Mouse (Mus musculus) adrenal gland, postnatal 36 days (tissue): ENCODE data around the gene Lif. TPM values are rescaled to one million over a fixed set of nuclear protein-coding genes. Genes with fewer than 3 reads are reported as not detected.

Experiments used
- DNase-seq, 2 experiments: peaks; one replicate each; pipeline ENCODE4 v3.0.0; 2021; ENCODE audit warnings: mixed read lengths in 1 of 2
- total RNA-seq, 2 experiments: library from RNA; stranded (reverse); gene quantifications; 2 replicates each; pipeline ENCODE4 v1.2.3; 2021

The Lif gene
- total RNA-seq, 2 experiments from 2014 or later: 0.10 to 0.56 TPM

DNA sequence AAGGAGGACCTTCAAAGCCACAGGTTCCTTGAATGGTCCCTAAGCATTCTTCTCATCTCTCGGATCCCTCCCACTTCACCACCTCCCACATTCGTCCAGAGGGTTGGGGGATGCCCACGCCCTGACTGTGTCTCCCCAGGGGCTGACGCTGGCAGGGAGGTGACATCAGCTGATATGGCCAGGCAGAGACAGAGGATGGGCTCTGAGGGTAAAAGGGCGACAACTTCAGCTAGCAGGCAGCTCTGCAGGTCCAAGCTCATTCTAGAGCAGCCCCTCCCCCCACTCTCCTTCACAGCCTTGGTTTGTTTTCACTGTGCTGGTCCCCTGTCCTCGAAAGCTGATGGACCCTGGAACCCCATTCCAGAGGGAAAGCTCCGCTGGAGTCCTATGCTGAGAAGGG lies 41.3 kb downstream of the Lif start:
- peak in 1 of 2 experiments; percentile 19 for DNase-seq

DNA sequence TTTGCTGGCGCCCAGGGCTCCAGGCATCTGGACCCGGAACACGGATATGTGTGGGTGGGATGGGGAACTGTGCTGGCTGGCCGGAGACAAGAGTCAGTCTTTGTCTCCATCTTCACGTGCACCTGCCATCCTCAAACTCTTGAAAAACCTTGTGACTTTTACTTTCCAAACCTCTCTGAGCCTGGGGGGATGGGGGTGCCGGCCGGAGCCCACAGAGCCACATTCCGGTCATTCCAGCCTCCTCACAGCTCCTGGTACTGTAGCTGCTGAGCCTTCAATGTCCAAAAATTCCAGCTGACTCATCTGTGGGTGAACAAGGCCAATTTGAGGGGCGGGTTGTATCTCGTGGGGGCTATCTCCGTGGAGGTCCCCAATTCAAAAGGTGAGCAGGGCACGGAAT lies 41.8 kb downstream of the Lif start:
- DNase-seq: peak; percentile 25 to 65

DNA sequence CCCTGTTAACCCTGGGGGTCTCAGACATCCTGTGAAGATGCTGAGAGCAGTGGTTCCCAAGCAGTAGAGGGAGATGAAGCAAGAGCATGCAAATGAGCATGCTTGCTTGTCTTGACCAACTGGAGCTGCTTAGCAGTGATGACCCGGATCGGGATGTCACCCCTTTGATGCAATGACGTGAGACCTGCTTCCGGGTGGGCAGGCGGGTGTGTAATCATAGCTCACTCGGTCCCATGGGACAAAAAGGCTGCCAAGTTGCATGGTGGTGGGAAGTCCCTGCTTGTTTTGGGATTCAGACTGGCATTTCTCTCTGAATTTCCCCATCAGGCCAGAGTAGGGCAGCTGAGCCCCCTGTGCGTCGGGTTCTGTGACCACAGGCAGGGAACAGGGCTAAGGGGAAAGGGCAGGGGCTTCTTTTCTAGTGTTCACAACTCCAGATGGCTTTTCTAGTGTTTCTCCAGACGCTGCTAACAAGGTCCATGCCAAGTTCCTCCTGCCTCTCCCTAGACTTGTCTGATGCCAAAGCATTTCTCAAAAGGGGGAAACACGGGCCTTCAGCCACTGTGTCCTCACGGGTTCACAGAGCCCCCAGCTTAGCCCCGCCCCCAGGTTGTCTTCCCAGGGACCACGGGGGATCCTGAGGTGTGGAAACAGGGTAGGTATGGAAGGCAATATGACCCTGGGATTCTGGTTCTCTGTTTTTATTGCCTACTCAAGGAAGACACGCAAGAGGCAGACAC lies 42.5 kb downstream of the Lif start:
- peak in 1 of 2 experiments; percentile 35 for DNase-seq

DNA sequence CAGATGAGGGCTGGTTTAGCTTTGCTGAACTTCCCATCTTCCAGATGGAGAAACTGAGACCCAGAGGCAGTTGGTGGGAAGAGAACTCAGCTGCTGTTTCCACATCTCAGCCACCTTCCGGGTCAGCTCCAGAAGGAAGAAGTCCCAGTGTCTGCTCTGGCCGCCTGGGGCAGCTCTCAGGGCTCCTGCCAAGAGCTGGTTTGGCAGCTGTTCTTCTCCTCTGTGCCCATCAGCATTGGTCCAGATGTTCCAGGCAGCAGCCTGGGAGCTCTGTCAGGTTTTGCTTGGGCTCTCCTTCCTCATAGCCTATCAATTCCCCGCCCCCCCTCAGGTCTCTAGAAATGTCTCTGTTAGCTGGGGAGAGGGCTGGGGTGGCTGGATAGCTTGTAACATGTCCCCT lies 43.3 kb downstream of the Lif start:
- DNase-seq: peak in 1 of 2 experiments; percentile 25

DNA sequence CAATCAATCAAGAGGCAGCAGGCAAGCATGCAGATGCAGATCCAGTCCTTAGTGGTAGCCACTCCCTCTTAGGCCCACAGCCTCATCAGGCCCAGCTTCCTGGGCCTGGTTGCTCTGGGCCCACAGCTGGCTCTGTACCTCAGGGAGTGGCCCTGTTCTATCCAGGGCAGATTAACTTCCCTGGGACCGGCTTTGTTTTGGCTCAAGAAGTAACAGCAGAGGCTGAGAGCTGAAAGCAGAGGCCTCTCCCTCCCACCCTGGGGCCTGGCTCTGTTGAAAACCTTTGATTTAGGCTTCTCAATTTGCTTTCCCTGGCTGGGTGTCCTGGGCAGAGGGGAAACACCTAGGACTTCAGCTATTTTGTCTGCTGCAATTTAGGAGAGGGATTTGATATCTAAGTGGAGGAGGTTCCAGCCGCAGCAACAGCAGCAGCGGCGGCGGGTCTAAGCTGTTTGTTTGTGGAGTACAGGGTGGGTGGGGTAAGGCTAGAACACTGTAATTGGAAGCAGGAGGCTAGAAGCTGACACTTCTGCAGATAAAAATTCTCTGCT lies 45.1 kb downstream of the Lif start:
- DNase-seq: peak in 1 of 2 experiments; percentile 22

DNA sequence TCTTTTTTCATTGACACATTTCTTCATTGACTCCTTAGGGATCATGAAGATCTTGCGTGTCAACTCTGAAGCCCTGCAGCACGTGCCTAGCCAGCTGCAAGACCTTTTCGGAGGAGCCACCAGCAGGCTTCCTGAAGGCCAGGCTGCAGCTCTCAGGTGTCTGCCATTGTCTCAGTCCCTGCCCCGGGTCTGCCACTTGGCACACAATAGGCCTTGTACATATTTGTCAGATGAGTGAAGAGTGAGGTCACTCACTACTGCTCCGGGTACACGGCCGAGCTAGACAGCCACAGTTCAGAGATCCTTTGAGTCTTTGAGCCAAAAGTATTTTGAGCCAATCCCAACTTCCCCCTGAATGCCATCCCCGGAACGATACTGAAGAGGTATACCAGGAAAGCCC lies 45.7 kb downstream of the Lif start:
- DNase-seq: peak; percentile 50 to 59

DNA sequence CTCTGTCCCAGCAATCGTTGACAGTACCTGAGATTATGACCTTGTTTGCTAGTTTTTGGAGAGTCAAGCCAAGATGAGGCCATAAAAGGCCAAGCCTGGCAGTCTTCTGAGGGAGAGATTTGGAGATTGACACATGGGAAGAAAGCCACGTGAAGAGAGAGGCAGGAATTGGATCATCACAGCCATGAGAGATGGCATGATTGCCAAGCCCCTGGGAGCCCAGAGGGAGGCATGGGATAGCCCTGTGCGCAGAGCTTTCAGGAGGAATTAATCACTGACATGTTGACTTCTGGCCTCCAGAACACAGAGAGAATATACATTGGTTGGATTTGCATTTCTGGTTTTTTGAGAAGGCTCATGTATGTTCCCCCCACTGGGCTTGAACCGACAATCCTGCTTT lies 46.8 kb downstream of the Lif start:
- no peak for DNase-seq

DNA sequence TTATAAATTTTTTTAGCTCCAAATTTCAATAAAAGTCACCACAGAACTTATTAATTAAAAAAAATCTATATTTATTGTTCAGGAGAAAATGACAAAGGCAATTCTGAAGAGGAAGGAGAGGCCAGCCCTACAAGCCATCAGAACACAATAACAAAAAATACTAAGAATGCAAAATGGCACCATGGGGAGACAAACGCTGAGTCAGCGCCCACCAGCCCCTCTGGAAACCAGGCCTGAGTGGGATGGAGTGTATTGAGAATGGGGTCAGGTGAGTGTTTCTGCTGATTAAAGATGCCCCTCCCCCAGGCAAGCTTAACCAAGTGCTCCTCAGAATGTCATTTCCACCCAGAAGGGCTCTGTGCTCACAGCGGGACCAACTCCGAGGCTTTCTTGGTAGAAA lies 47.7 kb downstream of the Lif start:
- no peak for DNase-seq

DNA sequence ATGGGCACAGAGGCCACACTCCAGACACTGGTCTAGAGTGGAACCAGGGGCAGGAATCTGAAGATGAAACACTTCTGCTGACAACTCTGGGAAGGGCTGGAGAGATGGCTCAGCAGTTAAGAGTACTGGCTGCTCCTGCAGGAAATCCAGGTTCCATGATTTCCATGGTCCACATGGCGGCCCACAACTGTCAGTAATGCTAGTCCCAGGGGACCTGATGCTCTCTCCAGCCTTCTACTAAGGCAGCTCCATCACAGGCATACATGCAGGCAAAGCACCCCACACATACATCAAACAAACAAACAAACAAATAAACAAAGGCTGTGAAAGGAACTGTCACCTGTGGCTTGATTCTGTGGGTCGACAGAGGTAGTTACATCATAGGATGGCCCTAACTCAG lies 48.7 kb downstream of the Lif start:
- no peak for DNase-seq

DNA sequence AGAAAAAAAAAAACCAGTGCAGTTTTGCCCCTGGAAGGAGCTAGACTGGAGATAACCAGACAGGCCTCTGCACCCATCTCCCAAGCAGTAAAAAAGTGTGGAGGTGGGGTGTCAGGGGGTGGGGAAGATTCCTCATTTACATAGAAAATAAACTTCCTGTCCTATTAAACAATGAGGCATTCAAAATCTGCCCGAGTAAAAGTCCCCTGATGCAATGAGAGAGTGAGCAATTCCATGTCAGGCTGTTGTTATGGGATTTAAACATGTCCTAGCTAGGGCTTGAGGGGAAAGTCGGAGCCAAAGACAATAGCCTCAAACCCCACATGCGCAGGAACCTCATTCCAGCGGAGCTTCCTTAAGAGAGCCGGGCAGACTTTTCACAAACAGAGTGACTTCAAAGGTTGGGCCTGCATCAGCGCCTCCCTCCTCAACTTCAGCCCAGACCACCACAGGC lies 50.7 kb downstream of the Lif start:
- DNase-seq: no peak

DNA sequence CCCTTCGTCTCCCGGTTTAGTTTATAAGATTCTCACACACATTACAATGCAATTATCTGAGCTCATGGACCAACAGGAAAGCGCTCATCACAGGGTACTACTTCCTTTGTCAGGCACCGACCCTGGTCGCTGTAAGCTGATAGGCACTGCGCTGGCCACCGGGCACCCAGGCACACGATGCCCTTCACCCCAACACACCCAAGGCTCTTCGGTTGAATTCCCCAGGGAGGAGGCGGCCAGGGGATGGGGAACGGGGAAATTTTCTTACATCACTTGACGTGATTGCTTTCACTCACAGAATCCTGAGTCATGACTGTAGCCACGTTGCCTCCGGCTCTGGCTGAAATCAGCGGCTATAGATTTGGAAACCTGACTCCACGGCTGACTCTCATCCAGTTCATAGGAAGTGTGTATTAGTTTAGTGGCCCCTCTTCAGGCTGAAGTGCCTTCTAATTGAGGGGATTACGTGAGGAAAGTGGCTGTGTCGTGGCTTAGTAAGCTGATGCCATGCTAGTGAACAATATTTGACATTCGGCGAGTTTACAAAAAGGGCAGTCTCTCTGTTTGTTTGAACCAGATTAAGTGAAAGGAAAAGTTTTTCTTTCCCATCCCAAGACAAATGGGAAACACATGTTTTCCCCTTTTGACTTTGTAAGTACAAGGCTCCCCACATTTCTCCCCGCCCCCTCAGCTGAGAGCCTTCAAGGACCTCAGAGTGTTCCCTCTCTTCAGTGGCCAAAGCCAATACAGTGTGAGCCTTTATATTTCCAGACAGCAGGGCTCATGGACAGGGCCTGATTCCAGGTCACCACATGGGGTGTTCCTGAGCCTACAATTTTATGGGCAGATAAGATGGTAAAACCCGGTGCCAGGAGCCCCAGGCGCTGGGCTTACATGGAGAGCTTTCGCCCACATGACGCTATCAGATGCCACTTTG lies 51.4 kb downstream of the Lif start:
- DNase-seq: no peak

DNA sequence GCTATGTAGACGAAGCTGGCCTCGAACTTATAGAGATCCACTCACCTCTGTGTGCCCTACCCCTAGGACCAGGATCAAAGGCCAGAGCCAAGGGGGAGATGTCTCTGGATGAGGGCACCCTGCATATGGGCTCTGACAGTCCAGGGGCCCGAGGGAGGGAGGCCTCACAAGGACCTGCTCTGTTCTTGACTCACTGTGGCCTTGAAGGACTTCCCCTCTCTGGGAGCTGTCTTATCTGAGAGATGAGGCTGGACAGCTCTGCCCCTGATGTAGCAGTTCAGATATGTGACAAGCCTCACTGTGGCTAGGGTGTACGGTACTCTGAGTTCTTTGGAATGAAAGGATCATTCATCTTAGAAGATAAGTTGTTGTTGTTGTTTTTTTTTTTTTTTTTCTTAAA lies 52.3 kb downstream of the Lif start:
- DNase-seq: peak in 1 of 2 experiments; percentile 42

DNA sequence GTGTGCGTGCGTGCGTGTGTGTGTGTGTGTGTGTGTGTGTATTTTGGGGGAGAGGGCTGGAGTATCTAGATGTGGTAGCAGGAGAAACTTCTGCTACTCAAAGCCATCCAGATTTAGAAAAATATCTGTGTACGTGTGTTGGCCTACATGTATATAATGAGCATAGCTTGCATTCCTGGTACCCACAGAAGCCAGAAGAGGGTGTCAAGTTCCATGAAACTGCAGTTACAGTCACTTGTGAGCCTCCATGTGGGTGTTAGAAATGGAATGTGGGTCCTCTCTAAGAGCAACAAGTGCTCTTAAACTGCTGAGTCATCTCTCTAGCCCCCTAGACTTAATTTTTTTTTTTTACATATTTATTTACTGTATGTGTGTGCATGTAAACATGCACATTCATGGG lies 53.0 kb downstream of the Lif start:
- no peak for DNase-seq

DNA sequence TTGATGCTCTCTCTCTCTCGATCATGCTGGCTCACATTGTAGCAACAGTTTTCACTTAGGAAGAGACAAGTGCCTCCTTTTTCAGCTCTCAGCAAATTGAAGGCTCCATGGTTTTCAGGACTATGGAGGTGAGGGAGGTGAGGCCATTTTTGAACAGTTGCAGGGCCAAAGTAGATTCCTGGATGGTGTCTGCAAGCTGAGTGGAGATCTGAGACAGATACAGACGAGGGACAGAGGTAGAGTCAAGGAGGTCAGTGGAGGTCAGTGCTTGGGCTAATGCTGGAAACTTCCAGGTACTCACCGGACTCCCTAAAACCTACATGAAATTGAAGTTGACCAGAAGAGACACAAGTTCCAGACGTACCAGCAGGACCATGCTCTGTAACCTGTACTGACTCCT lies 54.8 kb downstream of the Lif start:
- DNase-seq: no peak

DNA sequence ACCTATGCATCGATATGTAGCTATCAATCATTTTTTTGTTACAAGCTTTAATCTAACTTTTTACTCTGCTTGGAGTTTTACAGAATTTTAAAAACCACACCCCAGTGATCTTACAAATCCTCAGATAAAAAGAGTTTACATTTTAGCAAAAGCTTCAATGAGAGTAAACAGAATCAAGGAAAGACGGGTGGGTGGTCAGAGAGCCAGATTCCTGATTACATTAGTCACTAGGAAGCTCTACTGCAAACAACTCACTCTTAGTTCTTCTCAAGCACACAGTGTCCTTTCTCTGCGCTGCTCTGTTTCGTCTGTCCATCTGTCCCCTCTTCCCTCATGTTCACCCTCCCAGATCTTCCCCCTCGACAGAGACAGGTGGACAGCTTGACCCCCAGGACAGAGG lies 59.9 kb downstream of the Lif start:
- no peak for DNase-seq

DNA sequence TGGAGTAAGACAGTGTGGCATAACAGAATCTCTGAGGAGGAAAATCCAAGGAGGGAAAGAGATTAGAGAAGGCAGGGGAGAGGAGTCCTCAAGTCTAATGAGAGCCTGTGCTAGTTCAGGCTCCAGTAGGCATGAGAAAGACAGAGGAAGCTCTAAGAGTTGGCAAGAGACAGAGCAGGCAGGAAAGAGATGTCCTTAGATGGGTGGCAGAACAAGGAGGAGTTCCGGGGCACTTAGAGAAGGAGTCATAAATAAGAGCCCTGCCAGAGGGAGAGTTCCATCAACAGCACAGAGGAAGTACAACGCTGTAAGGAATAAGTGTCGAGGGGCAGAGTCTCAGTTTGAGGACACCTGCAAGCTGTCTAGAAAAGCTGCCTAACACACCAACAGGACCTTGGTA lies 60.7 kb downstream of the Lif start:
- DNase-seq: no peak

DNA sequence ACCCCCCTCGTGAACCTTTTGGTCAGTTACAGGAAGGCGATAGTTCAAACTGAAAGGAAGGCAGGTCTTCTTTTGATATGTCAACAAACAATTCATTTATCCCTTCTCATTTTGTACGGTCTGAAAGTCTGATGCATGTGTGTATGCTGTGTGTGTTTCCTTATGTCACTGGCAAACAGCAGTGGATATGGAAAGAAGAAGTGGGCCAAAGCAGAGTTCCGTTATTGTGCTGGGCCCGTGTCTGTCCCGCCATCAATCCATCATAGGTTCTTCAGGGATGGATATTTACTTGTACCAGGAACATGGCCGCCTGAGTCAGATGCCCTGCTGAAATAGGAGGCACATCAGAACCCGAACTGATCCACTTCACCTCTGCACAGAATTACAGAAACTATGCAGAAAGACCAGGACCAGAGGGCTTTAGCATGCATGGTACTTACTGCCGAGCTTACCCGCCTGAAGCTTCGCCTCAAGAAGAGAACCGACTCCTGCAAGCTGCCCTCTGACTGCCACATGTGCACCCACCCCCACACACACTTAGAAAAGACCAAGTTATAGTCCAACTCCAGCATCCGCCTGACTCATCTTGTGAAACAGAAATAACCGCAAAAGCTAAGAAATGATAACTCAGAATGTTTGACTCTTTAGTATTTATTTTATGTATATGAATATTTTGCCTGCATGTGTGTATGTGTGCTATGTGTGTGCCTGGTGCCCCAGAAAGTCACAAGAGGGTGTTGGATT lies 62.0 kb downstream of the Lif start:
- DNase-seq: no peak

DNA sequence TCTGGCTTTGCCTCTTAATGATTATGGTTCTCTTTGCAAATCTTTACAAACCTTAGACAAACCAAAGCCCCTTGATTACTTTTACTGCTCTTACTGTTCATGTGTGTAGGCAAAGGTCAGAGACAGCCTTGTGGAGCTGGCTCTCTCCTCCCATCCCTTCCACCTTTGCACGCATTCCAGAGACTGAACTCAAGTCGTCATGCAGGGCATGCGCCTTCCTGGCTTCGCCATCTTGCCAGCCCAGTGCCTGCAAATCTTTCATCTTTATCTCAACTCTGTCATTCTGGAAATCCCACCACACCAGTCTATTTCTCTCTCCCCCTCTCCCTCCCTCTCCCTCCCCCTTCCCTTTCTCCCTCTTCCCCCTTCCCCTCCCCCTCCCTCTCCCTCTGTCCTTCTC lies 63.5 kb downstream of the Lif start:
- DNase-seq: no peak
